Mouse (Mus musculus) kidney, adult 2 months (tissue): ENCODE measurements around the gene Morn1. TPM values are rescaled to one million over a fixed set of nuclear protein-coding genes. Genes with fewer than 3 reads are reported as not detected.
A peak's percentile ranks its signal among the peaks of the same experiment; 100 is the strongest.

Source experiments
- DNase-seq: peaks from one replicate; pipeline ENCODE4 v3.0.0; 2021
- H3K27ac ChIP-seq: fragments of 200-500 bp; 2 replicates; pipeline ENCODE4 v1.5.1; 2012; ENCODE audit warnings: low read depth, low read length, control low read depth, inconsistent platforms; ENCODE audit not compliant: insufficient read depth
- H3K27me3 ChIP-seq: fragments of 200-500 bp; replicated peaks from 2 replicates; pipeline ENCODE4 v1.6.1; 2012; ENCODE audit warnings: mild to moderate bottlenecking, moderate library complexity, low read length, inconsistent platforms; ENCODE audit not compliant: control insufficient read depth, insufficient read depth
- H3K36me3 ChIP-seq: fragments of 200-500 bp; 2 replicates; pipeline ENCODE4 v1.6.1; 2012; ENCODE audit warnings: mild to moderate bottlenecking, moderate library complexity, low read length, inconsistent platforms; ENCODE audit not compliant: control insufficient read depth, insufficient read depth
- H3K4me1 ChIP-seq: fragments of 200-500 bp; 2 replicates; pipeline ENCODE4 v1.6.1; 2011; ENCODE audit warnings: low read length; ENCODE audit not compliant: control insufficient read depth, insufficient read depth
- H3K4me3 ChIP-seq: fragments of 200-500 bp; 2 replicates; pipeline ENCODE4 v1.5.1; 2011; ENCODE audit warnings: mild to moderate bottlenecking, low read depth, low read length, control low read depth; ENCODE audit not compliant: insufficient read depth
- CTCF ChIP-seq: fragments of 200-500 bp; conservative IDR thresholded peaks from 2 replicates; pipeline ENCODE4 v1.5.1; 2011; ENCODE audit warnings: low read depth, mild to moderate bottlenecking, control low read depth, low read length, moderate library complexity, mixed read lengths; ENCODE audit not compliant: insufficient read depth, insufficient read length
- POLR2A ChIP-seq: fragments of 200-500 bp; IDR thresholded peaks from one replicate; pipeline ENCODE4 v1.6.1; 2011; ENCODE audit warnings: low read depth, low read length, control low read depth
- WGBS: fragments of 180-500 bp; shearing (Covaris S2); methylation state at CpG from one replicate; pipeline ENCODE4 v1.1.7; 2018; 5-methylcytosine and 5-hydroxymethylcytosine counted together
- polyA plus RNA-seq: library from polyadenylated mRNA; depleted of rRNA; stranded (reverse); fragments of >200 nt; gene quantifications from 2 replicates; pipeline ENCODE4 v1.2.3, GENCODE M21; 2012

The Morn1 gene
- polyA plus RNA-seq, 1 experiment = 10.4 TPM

DNA sequence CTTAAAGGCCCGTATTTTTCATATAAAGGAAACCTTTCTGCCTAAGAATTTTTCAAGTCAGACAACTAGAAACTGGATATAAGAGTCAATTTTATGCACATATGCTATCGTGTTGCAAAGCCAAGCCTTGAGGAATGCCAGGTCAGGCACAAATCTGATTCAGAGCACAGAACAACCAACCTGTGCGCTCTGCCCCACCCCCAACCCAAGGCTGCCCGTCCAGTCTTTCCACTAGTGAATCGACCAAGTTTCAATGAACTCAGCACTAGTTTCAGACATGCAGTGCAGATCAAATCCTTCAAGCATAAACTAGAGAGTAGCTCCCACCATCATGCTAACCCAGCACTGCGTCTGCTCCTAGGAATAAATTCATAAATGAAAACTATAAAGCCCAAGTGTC, 6.7 kb upstream of the Morn1 start:
- H3K4me1 ChIP-seq = peaks cover 16% of the 10 kb centered on the region; the same call in 1 of the 2 replicates
- 62% methylated on average over 6 of the region's 6 CpGs for WGBS
- peaks cover 4% of the 10 kb centered on the region for H3K36me3 ChIP-seq
- TF ChIP-seq POLR2A = no peak
- peak; percentile 45 for DNase-seq
- no peaks in the 10 kb centered on the region for H3K27me3 ChIP-seq
- no peak overlapping the region for H3K4me3 ChIP-seq
- H3K27ac ChIP-seq = no peak overlapping the region

DNA sequence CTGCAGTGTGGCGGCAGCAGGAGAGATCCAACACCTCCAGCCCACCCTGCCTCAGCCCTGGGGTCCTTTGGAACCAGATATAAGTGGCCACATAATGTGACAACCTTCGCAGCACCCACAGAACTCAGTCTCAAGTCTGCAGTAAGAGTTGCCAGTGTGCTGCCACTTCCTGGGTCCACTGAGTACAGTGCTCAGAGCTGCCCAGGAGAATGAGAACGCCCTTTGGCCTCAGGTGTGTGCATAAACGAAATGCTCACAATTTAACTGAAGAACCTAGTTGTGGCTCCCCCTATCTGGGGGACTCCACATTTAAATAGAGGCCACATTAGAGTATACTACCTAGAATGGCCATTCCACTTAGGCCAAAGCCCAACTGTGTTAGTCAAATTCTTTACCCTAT, 2.8 kb upstream of the Morn1 start:
- Histone ChIP-seq H3K27ac (no peak overlapping the region), H3K4me1 (peaks cover 26% of the 10 kb centered on the region; the same call in 1 of the 2 replicates), H3K4me3 (no peak overlapping the region), H3K36me3 (peaks cover 4% of the 10 kb centered on the region), H3K27me3 (no peaks in the 10 kb centered on the region)
- no peak for TF ChIP-seq POLR2A
- no peak for TF ChIP-seq CTCF
- DNase-seq = peak; percentile 70
- 62% methylated on average over 4 of the region's 4 CpGs for WGBS

DNA sequence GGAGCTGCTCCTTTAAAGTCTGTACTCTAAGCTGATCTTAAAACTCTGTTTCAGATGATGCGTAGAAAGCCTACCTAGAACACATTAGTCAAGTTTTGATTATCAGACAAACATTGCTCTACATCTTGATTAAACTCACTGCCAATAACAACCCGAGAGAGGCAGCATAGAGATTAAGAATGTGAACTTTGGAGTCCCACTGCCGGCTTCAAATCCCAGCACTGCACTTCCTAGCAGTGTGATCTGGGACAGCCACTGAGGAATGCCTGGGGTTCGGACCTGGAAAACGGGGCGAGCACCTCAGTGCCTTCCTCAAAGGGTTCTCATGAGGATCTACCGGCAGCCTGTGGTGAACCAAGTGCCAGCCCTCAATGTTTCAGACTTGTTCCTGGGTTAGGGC, 2.0 kb upstream of the Morn1 start:
- H3K27ac ChIP-seq = peak overlapping the region; percentile 4; the same call in 1 of the 2 replicates
- DNase-seq = peak; percentile 61
- H3K36me3 ChIP-seq = peaks cover 4% of the 10 kb centered on the region
- H3K4me1 ChIP-seq = peaks cover 26% of the 10 kb centered on the region; the same call in 1 of the 2 replicates
- WGBS = 51% methylated on average over 7 of the region's 7 CpGs
- H3K27me3 ChIP-seq = no peaks in the 10 kb centered on the region
- TF ChIP-seq POLR2A (no peak), CTCF (no peak)
- peak overlapping the region; percentile 23; the same call in 1 of the 2 replicates for H3K4me3 ChIP-seq

DNA sequence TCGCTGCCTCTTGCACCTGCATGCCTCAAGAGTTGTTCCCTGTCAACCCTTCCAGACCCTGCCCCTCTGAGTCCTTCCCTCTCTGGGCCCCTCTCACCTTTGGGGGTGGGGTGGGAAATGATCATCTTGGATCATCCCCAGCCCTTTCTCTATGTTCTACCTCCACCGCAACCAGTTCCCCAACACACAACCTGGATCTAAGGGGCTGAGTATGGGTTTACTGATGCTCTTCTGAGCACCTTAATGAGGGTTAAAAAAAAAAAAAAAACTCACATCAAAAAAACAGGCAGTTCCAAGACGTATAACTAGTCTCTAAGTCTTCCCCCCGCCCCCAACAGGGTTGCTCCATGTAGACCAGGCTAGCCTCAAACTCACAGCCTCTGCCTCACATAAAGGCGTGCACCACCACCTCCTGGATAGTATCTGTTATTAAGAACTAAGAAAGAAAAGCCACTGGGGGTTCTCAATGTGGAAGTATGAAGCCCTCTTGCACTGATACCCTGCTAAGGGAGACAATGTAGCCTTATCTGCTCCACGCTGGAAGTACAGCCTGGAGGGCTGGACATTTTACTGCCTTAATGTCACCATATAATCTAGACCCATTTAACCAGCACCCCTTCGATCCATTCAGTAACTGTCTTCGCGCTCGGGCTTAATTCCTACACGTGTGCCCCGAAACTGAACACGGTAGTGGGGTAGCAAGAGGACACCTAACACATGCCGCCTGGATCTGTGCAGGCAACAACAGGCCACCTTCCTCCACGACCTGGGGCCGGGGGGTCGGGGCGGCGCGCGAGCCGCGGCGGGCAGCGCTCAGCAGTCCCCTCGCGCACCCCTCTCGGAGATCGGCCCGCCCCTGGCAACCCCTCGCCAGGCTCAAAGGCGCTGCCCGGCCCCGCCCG, 920 bp upstream of the Morn1 start:
- WGBS = 4% methylated on average over 35 of the region's 35 CpGs
- H3K4me1 ChIP-seq = peaks cover 23% of the 10 kb centered on the region; the same call in 1 of the 2 replicates

DNA sequence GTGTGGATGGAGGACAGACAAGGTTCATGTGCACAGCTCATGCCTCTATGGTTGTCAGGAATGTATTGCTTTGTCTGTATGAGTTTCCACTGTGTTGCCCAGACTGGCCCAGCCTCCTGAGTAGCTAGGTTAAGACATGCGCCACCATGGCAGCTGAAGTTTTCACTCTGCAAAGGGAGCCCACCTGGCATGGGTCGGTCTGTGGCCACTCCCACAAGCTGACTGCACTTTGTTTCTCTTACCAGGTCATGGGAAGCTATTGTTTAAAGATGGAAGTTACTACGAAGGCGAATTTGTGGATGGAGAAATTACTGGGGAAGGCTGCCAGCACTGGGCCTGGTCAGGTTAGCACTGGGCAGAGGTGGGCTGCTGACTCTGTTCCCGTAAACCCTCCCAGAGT, 2.9 kb downstream of the Morn1 start:
- Histone ChIP-seq H3K27ac (no peak overlapping the region), H3K27me3 (no peaks in the 10 kb centered on the region), H3K4me3 (no peak overlapping the region), H3K36me3 (no peaks in the 10 kb centered on the region), H3K4me1 (peaks cover 13% of the 10 kb centered on the region; the same call in 1 of the 2 replicates)
- TF ChIP-seq POLR2A (no peak), CTCF (no peak)
- DNase-seq = no peak
- 91% methylated on average over 5 of the region's 5 CpGs for WGBS

More for the DNA sequence above, 920 bp upstream of the Morn1 start:
- no peak for DNase-seq
- peaks cover 3% of the 10 kb centered on the region for H3K36me3 ChIP-seq
- TF ChIP-seq POLR2A = no peak
- TF ChIP-seq CTCF = no peak
- peak overlapping the region; percentile 26; the same call in 1 of the 2 replicates for H3K27ac ChIP-seq
- H3K4me3 ChIP-seq = peak overlapping the region; percentile 76
- H3K27me3 ChIP-seq = no peaks in the 10 kb centered on the region

DNA sequence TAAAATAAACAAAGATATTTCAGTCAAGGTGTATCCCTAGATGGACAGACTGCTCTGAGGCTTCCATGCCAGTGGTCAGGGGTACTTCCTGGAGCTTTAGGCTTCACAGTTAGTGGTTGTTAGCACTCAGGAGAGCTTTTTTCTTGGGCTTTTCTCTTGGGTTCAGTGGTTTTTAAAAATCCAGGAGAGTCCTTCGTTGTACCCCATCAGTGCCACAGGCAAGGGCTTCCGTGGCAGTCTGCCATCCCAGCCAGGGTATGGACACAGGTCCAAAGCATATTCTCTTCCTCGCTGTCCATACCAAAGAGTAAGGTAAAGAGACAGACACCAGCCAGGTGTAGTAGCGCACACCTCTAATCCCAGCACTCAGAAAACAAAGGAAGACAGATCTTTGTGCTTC, 3.8 kb downstream of the Morn1 start:
- Histone ChIP-seq H3K4me1 (peaks cover 5% of the 10 kb centered on the region; the same call in 1 of the 2 replicates), H3K4me3 (no peak overlapping the region), H3K36me3 (no peaks in the 10 kb centered on the region), H3K27me3 (no peaks in the 10 kb centered on the region), H3K27ac (no peak overlapping the region)
- DNase-seq = no peak
- TF ChIP-seq CTCF (no peak), POLR2A (no peak)
- 94% methylated on average over 4 of the region's 4 CpGs for WGBS

DNA sequence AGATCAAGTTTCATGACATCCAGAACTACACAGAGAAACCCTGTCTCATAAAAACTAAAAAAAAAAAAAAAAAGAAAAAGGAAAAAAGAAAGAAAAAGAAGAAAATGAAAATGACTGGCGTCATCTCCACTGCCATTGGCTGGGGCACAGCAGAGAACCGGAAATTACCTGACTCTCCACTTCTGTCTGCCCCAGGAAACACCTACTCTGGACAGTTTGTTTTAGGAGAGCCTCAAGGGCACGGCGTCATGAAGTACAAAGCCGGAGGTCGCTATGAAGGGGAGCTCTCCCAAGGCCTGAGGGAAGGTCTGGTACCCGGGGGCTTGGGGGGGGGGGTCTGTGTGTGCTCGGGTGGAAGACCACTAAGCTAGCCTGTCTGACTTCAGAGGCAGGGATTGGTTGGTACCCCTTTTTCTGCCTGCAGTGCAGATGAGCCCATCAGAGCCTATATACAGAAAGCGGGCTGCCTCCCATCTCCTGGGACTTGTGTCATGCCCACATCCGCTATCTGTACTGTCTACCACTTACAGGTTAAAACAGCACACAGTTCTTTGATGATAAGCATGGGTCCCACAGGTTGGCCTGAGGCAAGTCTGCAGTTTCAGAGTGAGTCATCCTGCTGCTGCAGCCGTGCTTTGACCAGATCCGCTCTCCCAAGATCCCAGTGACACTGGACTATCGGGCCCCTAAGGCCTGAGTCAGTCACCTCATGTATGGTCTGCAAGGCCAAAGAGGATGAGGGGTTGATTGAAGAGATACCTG, 4.5 kb downstream of the Morn1 start:
- Histone ChIP-seq H3K27ac (no peak overlapping the region), H3K4me3 (no peak overlapping the region), H3K36me3 (no peaks in the 10 kb centered on the region), H3K27me3 (no peaks in the 10 kb centered on the region), H3K4me1 (peaks cover 7% of the 10 kb centered on the region; the same call in 1 of the 2 replicates)
- no peak for TF ChIP-seq POLR2A
- TF ChIP-seq CTCF = no peak
- DNase-seq = no peak
- WGBS = 91% methylated on average over 13 of the region's 13 CpGs
